Mouse (Mus musculus): ENCODE measurements around the gene Col2a1.

Gene Col2a1

GRCm38 (mm10) chr15:97956416-97956815 lies 48.1 kb downstream of the Col2a1 start:
- no peak for DNase-seq

GRCm38 (mm10) chr15:97955742-97956141 lies 48.8 kb downstream of the Col2a1 start:
- DNase-seq: peak; percentile 37

DNA sequence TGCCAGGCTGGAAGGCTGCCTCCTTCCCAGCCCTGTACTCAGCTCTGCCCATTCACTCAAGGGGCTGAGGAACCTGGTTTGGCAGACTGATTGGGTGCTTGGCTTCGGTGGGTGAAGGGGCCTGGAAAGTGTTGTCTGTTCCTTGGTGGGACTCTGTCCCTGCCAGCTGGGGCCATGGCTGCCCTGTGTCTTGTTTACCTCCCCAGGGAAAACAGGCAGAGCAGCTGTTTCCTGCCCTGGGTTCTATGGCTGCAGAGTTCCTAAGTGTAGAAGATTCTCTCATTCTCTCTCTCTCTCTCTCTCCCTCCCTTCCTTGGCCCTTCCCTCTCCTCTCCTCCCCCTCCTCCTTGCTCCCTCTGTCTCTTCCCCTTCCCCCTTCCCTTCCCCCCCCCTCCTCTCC lies 49.2 kb downstream of the Col2a1 start:
- no peak for DNase-seq

DNA sequence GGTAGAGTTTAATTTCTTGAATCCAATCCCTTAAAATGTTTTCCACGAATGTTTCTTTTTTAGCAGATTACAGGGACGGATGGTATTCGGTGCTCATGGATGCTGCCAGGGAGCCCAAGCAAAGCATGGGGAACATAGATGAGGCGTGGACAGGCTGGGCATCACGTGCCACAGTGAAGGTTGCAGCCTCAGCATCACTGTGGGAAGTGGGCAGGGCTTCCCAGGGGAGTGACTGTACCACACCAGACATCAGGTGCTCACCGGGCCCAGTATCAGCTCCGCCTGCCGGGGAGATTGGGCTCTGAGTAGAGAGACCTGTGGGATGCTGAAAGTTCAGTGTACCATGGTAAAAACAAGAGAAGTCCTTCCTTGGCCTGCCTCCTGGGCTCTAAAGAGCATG lies 49.8 kb downstream of the Col2a1 start:
- no peak for DNase-seq

DNA sequence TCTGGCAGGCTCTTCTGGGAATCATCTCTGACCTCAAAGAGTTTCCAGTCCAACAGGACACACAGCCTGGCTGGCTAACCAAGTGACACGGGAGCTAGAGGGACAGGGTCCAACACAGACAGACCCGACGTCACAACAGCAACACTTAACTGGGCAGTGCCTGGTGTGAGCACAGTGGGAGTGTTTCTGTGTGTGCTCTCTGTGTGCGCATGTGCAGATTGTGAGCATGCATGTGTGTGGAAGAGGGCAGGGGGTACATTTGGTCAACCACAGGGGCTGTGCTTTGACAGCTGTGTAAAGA lies 51.7 kb downstream of the Col2a1 start:
- no peak for DNase-seq

DNA sequence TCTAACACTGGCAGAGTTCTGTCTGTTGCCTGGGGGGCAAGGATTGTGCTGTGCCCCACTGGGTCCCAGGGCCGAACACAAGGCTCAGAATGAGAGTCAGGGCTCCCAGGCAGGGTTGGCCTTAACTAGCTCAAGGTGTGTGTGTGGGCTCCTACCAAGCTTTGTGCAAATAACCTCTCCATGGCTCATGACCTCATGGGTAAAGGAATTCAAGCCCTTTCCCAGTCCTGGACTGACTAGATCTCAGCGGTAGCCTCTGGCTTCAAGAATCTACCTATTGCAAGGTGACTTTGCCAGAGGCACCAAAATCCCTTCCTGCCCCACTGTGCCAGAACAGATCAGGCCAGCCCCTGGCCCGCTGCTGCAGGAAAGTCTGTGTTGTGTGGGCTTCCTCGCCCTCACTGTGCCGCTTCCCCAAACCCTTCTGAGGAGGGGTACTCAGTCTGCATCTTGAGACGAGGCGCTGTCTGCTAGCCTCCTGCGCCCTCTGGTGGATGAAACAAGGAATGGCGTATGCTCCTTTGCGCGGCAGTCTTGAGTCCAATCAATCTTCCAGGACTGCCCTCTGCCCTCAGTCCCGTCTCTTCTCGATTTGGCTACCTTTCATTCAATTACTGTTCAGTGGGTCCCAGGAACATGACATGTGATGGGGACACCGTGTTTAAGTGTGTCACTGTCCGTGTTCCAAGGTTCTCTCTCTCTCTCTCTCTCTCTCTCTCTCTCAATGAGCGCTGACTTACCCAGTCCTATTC lies 52.2 kb downstream of the Col2a1 start:
- peak; percentile 87 for DNase-seq

GRCm38 (mm10) chr15:97950240-97950639 lies 54.3 kb downstream of the Col2a1 start:
- no peak for DNase-seq

- DNase-seq: no peak
These were observed 54.8 kb downstream of the Col2a1 start for GRCm38 (mm10) chr15:97949706-97950105.

DNA sequence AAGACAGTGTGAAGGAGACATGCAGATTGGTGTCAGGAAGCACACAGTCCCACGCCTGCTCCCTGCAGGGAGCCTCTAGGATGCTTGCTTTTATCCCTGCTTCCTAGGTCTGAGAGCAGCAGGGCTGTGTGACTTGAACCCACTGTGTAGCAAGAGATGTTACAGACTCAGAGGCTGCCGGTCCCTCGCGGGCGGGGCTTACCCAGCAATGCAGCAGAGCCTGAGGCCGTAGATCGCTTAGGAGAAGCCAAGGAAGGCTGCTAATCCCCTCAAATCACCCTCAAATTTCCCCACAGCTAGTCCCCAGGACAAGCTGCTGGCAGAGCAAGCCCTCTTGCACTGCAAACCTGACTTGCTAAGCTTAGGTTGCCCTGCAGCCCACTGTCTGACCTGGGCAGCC lies 55.8 kb downstream of the Col2a1 start:
- no peak for DNase-seq

DNA sequence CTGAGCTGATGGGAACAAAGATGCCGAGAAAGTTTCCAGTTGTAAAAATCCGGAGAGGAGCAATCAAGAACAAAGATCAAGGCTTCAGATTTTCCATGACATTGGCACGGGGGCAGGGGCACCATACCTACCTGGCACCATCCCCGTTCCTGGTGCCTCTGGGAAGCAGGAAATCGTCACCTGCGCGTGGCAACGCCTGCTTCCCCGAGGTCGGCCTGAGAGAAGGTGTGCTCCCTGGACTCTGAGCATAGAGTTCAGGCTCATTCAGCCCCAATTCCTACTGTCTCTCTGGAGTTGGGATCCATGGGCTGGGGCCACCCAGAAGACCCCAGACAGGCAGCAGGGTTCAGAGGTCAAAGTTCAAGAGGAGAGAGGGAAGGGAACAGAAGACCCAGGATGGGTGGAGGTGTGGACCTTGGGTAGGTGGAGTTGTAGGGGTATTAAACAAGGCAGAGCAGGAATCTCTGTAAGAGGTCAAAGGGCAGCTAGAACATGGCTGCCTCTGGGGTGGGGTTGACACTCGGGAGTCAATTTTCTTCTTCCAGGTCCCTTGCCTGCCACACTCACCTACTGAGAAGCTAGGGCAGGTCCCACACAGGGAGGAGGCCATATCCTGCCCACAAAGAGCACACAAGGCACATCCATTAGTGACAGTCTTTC lies 58.7 kb downstream of the Col2a1 start:
- DNase-seq: no peak

- DNase-seq: no peak
These were observed 59.4 kb downstream of the Col2a1 start for GRCm38 (mm10) chr15:97944919-97945574.

GRCm38 (mm10) chr15:97943356-97943755 lies 61.1 kb downstream of the Col2a1 start:
- DNase-seq: no peak

- DNase-seq: no peak
These were observed 62.0 kb downstream of the Col2a1 start for GRCm38 (mm10) chr15:97942538-97942937.

DNA sequence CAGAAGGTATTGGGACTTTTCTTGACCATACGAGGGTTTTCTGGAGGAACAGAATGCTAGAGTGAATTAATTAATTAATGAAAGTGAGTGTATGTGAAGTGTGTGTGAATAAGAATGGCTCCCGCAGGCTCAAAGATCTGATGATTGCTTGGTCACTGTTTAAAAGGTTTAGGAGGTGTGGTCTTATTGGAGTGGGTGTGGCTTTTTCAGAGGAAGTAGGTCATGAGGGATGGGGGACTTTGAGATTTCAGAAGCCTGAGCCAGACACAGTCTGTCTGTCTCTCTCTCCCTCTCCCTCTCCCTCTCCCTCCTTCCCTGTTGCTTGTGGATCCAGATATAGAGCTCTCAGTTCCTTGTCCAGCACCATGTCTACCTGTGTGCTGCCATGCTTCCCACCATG lies 63.2 kb downstream of the Col2a1 start:
- DNase-seq: no peak

DNA sequence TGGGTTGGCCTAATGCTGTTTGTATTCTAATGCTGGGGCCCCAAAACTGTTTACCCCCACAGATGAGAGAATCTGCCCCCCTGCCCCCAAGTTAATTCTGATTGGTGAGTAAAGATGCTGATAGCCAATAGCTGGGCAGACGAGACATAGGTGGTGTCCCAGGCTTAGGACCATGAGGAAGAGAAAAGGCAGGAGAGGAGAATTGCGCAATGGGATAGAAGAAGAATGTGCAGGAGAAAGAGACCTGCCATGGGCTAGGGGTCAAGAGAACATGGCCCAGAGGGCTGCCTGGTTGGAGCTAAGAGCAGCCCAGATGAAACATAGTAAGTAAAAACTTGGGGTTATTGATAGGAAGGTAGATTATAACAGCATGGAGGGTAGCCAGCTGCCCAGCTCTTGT lies 64.4 kb downstream of the Col2a1 start:
- DNase-seq: no peak

DNA sequence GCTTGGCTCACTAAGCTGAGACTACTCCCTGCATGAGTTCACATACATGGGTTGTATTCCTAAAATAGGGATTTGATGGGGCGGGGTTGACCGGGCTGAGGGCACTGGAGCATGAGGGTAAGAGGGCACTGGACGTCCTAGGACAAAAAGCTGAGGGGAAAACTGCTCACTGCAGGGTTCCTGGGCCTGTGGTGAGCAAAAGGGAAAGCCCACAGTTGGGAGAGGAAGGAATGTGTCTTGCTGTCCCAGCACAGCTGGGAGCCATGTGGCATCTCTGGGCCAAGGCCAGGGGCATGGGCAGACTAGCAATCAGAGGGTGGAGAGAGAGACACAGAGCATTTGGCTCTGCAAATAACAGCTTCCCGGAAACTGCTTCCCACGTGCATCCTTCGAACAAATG lies 65.9 kb downstream of the Col2a1 start:
- no peak for DNase-seq

DNA sequence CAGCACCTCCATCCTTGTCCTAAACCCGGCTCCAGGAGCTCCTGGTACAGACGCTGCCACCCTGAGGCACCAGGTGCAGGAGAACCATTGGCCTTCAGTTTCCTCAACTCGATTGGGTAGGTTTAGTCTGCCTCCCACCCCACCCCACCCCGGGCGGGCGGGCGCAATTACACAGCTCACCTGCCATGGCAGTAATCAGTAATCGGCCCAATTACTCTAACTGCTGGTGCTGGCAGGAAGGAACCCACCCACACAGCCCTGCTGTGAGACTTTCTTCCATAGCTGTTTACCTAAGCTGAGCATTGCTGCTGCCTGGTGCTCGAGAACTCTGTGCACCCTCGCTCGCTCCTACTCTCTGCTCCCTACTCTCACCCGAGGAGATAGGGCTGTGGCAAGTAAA lies 72.1 kb downstream of the Col2a1 start:
- DNase-seq: no peak

- no peak for DNase-seq
These were observed 75.2 kb downstream of the Col2a1 start for GRCm38 (mm10) chr15:97929259-97929824.

DNA sequence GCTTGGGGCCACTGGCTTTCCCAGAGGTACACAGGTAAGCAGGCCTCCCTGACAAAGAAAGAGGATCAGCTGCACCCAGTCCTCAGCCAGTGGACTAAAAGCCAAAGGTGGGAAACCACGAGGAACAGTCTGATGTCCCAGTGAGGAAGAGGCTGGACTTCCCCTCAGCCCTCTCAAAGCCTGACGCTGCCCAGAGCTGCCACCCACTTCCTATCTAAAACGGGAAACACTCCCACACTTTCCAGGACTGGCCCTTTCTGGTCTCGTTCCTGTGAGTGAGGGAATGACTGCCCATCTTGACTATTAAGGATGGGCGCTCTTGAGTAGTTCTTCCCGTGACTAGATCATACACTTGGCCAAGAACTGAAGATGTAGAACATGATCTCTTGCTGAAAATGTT lies 76.7 kb downstream of the Col2a1 start:
- no peak for DNase-seq

DNA sequence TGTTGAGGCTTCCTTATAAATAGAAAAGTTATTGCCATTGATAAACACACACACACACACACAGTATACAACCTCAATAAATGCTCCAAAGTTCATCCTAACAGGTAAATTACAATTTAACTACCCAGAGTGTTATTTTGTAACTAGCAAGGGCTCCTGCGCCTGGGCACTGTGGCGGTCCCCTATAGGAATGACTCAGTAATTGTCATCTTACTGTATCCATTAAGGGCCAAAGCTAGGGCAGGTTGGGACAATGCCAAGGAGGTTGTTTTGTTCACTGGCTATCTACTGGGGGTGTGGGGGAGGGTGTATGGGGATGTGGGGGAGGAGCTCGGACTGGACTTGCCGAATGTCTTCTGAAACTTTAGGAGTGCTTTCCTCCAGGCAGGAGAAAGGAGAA lies 77.5 kb downstream of the Col2a1 start:
- no peak for DNase-seq
